Mouse (Mus musculus) embryonic facial prominence, embryonic 12.5 days (tissue): ENCODE measurements at regions not wholly inside any gene's neighbourhood (a gene's known extent, or its start where the extent isn't known, plus 50 kb on each side); places are given as distances from the start of the nearest gene placed in this dataset.

Experiments
- ATAC-seq: fragments of 200-750 bp; cut with Nextera tagmentation; 2 replicates; pipeline ENCODE4 v1.8.0; 2017; ENCODE audit not compliant: insufficient number of reproducible peaks, insufficient read depth, low FRiP score, low TSS enrichment
- H3K27ac ChIP-seq: fragments of 300-500 bp; sonication (generic); 2 replicates; pipeline ENCODE4 v1.5.1; 2016; ENCODE audit warnings: mild to moderate bottlenecking
- H3K27me3 ChIP-seq: fragments of 300-500 bp; sonication (generic); 2 replicates; pipeline ENCODE4 v1.6.1; 2016; ENCODE audit warnings: mild to moderate bottlenecking, moderate library complexity
- H3K36me3 ChIP-seq: fragments of 300-500 bp; sonication (generic); 2 replicates; pipeline ENCODE4 v1.6.1; 2016; ENCODE audit warnings: mild to moderate bottlenecking
- H3K4me1 ChIP-seq: fragments of 300-500 bp; sonication (generic); 2 replicates; pipeline ENCODE4 v1.6.1; 2016
- H3K4me2 ChIP-seq: fragments of 300-500 bp; sonication (generic); replicated peaks from 2 replicates; pipeline ENCODE4 v1.6.1; 2016; ENCODE audit warnings: mild to moderate bottlenecking, moderate library complexity
- H3K4me3 ChIP-seq: fragments of 300-500 bp; sonication (generic); 2 replicates; pipeline ENCODE4 v1.5.1; 2016; ENCODE audit warnings: mild to moderate bottlenecking
- H3K9ac ChIP-seq: fragments of 300-500 bp; sonication (generic); 2 replicates; pipeline ENCODE4 v1.6.1; 2016; ENCODE audit warnings: mild to moderate bottlenecking, moderate library complexity
- H3K9me3 ChIP-seq: fragments of 300-500 bp; sonication (generic); 2 replicates; pipeline ENCODE4 v1.6.1; 2016; ENCODE audit warnings: mild to moderate bottlenecking, moderate library complexity
- WGBS: fragments of 180-500 bp; shearing (Covaris S2); methylation state at CpG from one replicate; pipeline ENCODE4 v1.1.7; 2016; 5-methylcytosine and 5-hydroxymethylcytosine counted together

DNA sequence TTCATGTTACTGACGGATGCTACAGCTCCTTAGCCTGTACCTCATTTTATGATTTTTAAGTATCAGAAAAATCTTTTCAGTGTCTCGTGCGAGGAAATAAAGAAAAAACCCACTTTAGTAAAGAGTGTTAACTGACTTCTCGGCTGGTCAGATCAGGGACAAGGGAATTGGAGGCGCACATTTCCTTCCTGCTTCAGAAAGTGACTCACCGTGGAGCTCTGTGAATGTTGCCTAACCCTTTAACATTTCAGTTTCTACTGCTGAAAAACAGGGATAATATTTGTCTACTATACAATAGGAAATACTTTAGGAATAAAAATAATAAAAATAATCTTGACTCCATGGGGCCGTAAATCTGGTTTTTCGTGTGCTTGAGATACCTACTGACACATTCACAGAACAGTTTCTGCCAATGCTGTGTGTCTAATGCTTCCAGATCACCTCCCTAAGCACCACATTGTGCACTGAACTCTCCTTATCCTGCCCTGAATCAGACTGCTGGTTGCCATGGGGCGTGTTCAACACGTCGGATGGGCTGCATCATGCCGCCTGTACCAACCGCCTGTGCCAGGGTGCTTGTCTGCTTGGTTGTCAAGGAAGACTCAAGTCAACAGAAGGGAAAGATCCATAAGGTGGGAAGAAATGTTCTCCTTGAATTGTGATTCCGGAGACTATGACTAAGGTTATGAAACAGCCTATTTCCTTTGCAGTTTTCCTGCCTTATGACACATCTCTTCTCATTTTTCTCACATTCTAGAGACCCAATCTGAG, 246.3 kb downstream of the Ikzf2 start:
- Histone ChIP-seq H3K27me3 (no peaks in the 10 kb centered on the region), H3K4me3 (no peak overlapping the region), H3K4me1 (no peaks in the 10 kb centered on the region), H3K27ac (no peak overlapping the region), H3K9me3 (no peaks in the 10 kb centered on the region), H3K9ac (no peak overlapping the region), H3K36me3 (no peaks in the 10 kb centered on the region), H3K4me2 (no peak overlapping the region)
- no peak for ATAC-seq
- whole genome bisulfite sequencing, result 88% methylated on average over 14 of the region's 14 CpGs

DNA sequence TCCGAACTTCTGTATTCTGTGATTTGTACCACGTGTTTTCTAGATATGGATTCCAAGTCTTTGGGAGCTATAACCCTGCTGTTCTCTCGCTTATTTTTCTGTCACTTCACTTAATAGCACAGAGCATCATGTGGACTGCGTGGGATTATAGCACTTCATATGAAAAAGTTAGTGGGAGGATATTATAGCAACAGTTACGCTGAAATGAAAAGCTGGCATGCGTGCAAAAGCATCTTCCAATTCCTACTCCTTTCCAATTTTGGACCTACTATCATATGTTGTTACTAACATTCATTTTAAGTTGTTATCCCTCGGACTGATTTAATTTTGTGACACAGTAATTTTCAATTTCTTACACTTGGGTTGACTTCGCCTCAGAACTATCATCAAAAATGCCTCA, 250.0 kb downstream of the Ikzf2 start:
- no peaks in the 10 kb centered on the region for H3K36me3 ChIP-seq
- H3K4me2 ChIP-seq, result no peak overlapping the region
- H3K4me1 ChIP-seq, result no peaks in the 10 kb centered on the region
- H3K27me3 ChIP-seq, result no peaks in the 10 kb centered on the region
- no peak for ATAC-seq
- H3K27ac ChIP-seq, result no peak overlapping the region
- H3K9ac ChIP-seq, result no peak overlapping the region
- WGBS, result 86% methylated on average over 8 of the region's 8 CpGs
- no peaks in the 10 kb centered on the region for H3K9me3 ChIP-seq
- no peak overlapping the region for H3K4me3 ChIP-seq

DNA sequence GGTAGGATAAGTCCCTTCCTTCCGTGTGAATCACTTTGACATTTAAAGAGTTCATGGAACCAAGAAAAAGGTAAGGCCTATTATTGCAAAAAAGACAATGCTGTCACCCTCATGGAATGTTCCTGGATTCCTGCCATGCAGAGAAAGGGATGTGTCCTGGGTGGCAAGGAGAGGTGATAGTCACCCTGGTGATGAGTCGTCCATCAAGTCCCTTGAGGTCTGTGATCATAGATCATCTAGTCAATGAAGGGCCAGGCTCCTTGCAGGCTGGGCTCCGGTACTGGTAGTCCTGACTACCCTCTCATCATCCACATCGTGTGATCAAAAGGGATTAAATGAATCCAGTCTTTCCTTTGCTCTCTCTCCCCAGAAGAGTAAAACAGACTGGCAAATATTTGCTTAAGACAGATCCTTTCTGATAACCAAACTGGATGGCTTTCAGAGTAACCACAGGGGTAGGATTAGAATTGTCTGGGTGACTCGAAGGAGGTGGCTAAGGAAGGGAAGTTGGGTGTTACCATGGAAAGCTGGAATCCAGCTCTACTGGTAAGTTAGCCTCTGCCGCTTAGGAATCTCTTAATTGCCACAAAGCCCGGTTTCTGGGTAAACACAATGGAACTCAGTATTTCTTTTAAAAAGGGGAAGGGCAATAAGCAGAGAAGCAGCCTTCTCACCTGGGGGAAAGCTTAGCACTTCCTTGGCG, 253.2 kb downstream of the Ikzf2 start:
- Histone ChIP-seq H3K4me3 (no peak overlapping the region), H3K36me3 (no peaks in the 10 kb centered on the region), H3K9me3 (no peaks in the 10 kb centered on the region), H3K9ac (no peak overlapping the region), H3K27me3 (no peaks in the 10 kb centered on the region), H3K4me1 (0 out of 2 replicates have a peak, but pooled peaks cover 3% of the 10 kb centered on the region), H3K4me2 (no peak overlapping the region), H3K27ac (no peak overlapping the region)
- 46% methylated on average over 8 of the region's 8 CpGs for WGBS
- no peak for ATAC-seq

DNA sequence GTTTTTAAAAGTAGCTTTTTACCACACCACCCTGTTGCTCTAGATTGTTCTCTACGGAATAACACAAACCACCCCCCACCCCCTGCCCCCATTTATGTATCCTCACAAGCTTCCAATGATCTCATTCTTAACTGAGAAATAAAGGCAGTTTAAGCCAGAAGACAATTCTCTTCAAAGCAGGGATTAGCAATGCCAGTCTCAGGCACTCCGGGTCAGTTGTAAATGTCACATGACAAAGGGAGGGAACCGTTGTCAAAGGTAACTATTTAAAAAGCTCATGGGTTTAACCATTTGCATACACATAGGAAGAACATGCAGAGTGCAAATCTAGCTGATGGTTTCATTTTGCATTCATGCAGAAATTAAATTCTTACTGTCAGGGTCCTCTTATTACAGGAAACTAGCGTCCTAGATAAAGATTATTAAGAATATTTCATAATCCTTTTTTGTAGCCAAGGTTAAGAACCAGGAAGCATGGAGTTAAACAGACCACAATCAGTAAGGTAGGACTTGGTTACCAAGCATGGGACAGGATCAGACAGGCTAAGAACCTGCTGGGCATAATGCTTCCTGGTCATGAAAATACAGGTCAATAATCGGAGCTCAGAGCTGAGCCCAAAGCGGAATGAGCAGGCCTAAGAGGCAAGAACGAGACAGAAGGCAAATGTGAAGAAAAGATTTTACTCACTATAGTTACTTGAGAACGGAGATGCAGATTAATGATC, 256.2 kb downstream of the Ikzf2 start:
- 0 out of 2 replicates have a peak, but pooled peaks cover 3% of the 10 kb centered on the region for H3K4me1 ChIP-seq
- no peaks in the 10 kb centered on the region for H3K27me3 ChIP-seq
- H3K4me3 ChIP-seq, result no peak overlapping the region
- no peak overlapping the region for H3K9ac ChIP-seq
- no peaks in the 10 kb centered on the region for H3K36me3 ChIP-seq
- H3K9me3 ChIP-seq, result no peaks in the 10 kb centered on the region
- ATAC-seq, result no peak
- H3K4me2 ChIP-seq, result no peak overlapping the region
- H3K27ac ChIP-seq, result no peak overlapping the region
- WGBS, result 62% methylated on average over 8 of the region's 8 CpGs

DNA sequence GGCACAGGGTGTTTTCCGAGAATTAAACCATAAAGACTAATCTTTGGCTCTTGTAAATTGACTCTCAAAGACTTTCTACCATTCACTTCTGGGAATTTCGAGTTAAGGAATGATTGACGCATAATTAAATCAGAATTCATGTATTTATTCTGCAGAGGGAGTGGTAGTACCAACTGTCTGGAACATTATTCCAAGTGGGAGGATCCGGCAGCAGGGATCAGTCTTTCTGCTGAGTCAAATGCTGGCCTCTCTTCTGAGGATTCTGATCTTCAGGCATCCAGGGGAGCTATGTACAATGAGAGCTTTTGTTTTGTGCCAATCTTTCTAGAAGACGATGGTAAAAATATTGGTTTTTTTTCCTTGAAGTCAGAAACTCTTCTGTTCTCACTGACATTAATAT, 257.4 kb downstream of the Ikzf2 start:
- H3K27ac ChIP-seq, result no peak overlapping the region
- 54% methylated on average over 5 of the region's 5 CpGs for WGBS
- 0 out of 2 replicates have a peak, but pooled peaks cover 3% of the 10 kb centered on the region for H3K4me1 ChIP-seq
- H3K9ac ChIP-seq, result no peak overlapping the region
- H3K36me3 ChIP-seq, result no peaks in the 10 kb centered on the region
- H3K27me3 ChIP-seq, result no peaks in the 10 kb centered on the region
- H3K9me3 ChIP-seq, result no peaks in the 10 kb centered on the region
- H3K4me2 ChIP-seq, result no peak overlapping the region
- no peak for ATAC-seq
- no peak overlapping the region for H3K4me3 ChIP-seq

DNA sequence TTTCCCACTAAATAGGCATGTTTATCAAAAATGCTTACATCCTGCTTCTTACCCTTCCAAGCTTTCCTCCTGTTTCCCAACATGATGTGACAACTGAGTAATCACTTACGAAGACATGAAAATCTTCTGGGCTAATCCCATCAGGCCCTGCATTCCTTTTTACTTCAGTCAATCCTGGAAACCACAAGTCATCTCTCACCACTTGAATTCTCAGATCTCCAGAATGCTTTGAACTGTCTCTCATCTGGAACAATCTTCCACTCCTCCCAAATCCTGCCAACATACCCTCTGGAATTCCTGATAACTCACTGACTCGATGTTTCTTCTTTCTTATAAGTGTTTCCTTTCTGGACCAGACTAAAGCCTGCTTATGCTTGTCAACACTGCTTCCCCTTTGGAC, 289.4 kb downstream of the Ikzf2 start:
- no peak overlapping the region for H3K9ac ChIP-seq
- H3K27ac ChIP-seq, result no peak overlapping the region
- no peaks in the 10 kb centered on the region for H3K4me1 ChIP-seq
- WGBS, result 73% methylated on average over 2 of the region's 2 CpGs
- ATAC-seq, result no peak
- H3K4me3 ChIP-seq, result no peak overlapping the region
- H3K4me2 ChIP-seq, result no peak overlapping the region
- no peaks in the 10 kb centered on the region for H3K27me3 ChIP-seq
- H3K36me3 ChIP-seq, result no peaks in the 10 kb centered on the region
- H3K9me3 ChIP-seq, result peaks cover 5% of the 10 kb centered on the region; the same call in 1 of the 2 replicates

DNA sequence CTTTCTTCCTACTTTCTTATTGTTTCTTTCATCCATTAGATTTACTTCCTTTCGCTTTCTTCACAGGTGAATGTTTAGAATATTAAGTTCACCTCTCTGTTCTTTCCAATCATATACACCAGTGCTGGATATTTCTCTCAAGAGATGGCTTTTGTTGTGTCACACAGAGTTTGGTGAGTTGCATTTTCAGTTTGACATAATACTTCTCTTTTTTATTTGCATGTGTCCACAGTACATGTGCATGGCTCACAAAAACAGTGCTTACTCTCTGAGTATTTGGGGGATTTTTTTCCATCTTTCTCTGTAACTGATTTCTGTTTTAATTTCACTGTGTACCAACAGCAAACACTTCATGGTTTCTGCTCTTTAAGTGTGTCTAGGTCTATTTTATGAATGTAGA, 274.5 kb upstream of the Erbb4 start:
- peaks cover 4% of the 10 kb centered on the region; the same call in 1 of the 2 replicates for H3K9me3 ChIP-seq
- 95% methylated on average over 1 of the region's 1 CpGs for WGBS
- no peak overlapping the region for H3K4me3 ChIP-seq
- no peak overlapping the region for H3K9ac ChIP-seq
- no peaks in the 10 kb centered on the region for H3K27me3 ChIP-seq
- H3K4me1 ChIP-seq, result no peaks in the 10 kb centered on the region
- H3K27ac ChIP-seq, result no peak overlapping the region
- H3K4me2 ChIP-seq, result no peak overlapping the region
- no peak for ATAC-seq
- H3K36me3 ChIP-seq, result no peaks in the 10 kb centered on the region

DNA sequence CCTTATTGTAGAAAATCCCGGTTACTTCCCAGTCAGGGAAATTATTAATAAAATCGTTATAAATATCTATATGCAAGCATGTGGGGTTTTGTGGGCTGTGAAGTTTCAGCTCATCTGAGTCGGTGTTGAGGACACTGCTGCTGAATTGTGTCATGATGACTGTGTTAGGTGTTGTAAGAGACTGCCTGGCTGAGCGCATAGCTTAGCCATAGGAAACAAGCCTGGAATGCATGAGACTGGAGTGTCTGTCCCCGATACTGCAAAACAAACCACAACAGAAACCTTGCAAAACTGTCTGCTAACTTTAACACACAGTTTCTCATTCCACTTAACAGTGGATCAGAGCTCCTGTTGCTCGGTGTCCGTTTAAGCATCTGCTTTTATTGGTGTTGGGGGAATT, 271.9 kb upstream of the Erbb4 start:
- Histone ChIP-seq H3K27ac (no peak overlapping the region), H3K27me3 (no peaks in the 10 kb centered on the region), H3K9ac (no peak overlapping the region), H3K9me3 (peaks cover 8% of the 10 kb centered on the region; the same call in 1 of the 2 replicates), H3K4me3 (no peak overlapping the region), H3K4me2 (no peak overlapping the region), H3K4me1 (no peaks in the 10 kb centered on the region), H3K36me3 (no peaks in the 10 kb centered on the region)
- ATAC-seq, result no peak
- 89% methylated on average over 7 of the region's 7 CpGs for WGBS

DNA sequence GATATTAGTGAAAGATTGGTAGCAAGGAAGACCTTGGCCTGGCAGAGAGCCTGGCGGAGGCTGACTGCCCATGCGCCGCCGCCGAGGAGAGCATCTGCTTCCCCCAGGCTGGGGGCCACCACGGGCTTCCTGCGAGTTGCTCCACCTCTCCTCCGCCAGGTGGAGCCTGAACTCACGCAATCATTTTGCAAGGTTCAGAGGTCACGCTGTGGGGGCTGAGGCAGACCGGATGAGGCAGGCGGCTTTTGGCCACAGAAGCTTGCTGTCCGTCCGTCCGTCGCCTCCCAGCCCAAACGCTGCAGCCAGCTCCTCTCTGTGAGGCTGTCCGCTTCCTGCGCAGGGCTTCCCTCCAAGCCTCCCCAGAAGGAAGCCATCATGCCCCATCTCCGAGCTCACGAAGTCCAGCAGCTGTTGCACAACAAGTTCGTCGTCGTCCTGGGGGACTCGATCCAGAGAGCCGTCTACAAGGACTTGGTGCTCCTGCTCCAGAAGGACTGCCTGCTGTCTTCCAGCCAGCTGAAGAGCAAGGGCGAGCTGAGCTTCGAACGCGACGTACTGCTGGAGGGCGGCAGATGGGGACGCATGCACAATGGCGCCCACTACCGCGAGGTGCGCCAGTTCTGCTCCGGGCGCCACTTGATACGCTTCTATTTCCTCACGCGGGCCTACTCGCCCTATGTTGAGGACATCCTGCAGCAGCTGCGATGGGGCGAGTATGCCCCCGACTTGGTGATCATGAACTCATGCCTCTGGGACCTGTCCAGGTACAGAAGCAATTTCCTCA, 269.3 kb upstream of the Erbb4 start:
- WGBS, result 95% methylated on average over 46 of the region's 46 CpGs

DNA sequence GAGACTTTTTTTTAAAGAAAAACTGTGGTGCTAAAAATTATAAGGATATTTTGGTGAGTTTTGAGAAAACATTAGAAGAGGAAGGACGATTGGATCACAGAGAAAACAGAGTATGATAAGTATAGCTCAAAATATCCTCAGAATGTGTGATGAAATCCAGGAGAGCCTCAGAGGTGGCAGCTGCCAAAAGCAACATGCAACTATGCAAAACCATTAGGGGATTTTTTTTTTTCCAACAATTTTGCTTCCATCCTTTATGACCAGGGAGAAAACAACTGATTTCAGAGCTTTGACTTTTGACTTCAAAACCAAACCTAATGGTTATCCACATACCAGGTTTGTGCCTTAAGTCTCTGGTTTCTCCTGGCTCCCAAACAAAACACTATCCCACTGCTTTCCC, 267.4 kb upstream of the Erbb4 start:
- Histone ChIP-seq H3K4me1 (no peaks in the 10 kb centered on the region), H3K4me3 (no peak overlapping the region), H3K9ac (no peak overlapping the region), H3K27ac (no peak overlapping the region), H3K27me3 (no peaks in the 10 kb centered on the region), H3K36me3 (no peaks in the 10 kb centered on the region), H3K9me3 (peaks cover 8% of the 10 kb centered on the region; the same call in 1 of the 2 replicates), H3K4me2 (no peak overlapping the region)
- no peak for ATAC-seq
- WGBS, result 42% methylated on average over 1 of the region's 1 CpGs

More for the DNA sequence above, 269.3 kb upstream of the Erbb4 start:
- H3K27ac ChIP-seq, result no peak overlapping the region
- no peak overlapping the region for H3K4me2 ChIP-seq
- H3K9ac ChIP-seq, result no peak overlapping the region
- no peak for ATAC-seq
- no peaks in the 10 kb centered on the region for H3K36me3 ChIP-seq
- no peak overlapping the region for H3K4me3 ChIP-seq
- no peaks in the 10 kb centered on the region for H3K4me1 ChIP-seq
- H3K27me3 ChIP-seq, result no peaks in the 10 kb centered on the region
- peaks cover 8% of the 10 kb centered on the region; the same call in 1 of the 2 replicates for H3K9me3 ChIP-seq

DNA sequence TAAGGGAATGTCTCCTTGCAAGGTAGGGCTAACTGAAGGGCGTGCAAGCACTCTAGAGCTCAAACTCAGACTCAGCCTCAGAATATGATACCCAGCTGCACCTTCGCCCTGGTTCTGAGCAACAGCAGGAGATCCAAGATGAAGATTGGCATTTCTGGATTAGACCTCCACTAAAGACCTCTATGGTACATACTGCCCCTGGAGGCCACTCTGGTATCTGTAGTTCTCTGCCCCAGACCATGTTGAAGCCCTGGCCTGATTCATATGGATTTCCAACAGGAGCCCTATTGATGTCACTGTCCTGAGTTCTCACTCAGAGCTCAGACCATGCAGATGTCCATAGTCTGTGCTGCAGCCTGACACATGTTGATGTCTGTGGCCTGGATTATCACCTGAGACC, 262.2 kb upstream of the Erbb4 start:
- Histone ChIP-seq H3K27me3 (no peaks in the 10 kb centered on the region), H3K4me1 (no peaks in the 10 kb centered on the region), H3K36me3 (no peaks in the 10 kb centered on the region), H3K4me2 (no peak overlapping the region), H3K27ac (no peak overlapping the region), H3K9ac (no peak overlapping the region), H3K4me3 (no peak overlapping the region), H3K9me3 (no peaks in the 10 kb centered on the region)
- WGBS, result 91% methylated on average over 2 of the region's 2 CpGs
- ATAC-seq, result no peak
